Mouse (Mus musculus): Measurements from ENCODE around the gene Ccdc80.
A peak's percentile ranks its signal among the peaks of the same experiment; 100 is the strongest.

The Ccdc80 gene

GRCm38 (mm10) chr16:45117200-45117599 lies 24.0 kb downstream of the Ccdc80 start:
- no peak for DNase-seq (ENCODE audit: low read depth, low spot score)

- DNase-seq (ENCODE audit: low read depth, low spot score) = no peak
Measured at GRCm38 (mm10) chr16:45118760-45119159, 25.6 kb downstream of the Ccdc80 start.

GRCm38 (mm10) chr16:45120844-45121425 lies 27.7 kb downstream of the Ccdc80 start:
- no peak for DNase-seq (ENCODE audit: low read depth, low spot score)

DNA sequence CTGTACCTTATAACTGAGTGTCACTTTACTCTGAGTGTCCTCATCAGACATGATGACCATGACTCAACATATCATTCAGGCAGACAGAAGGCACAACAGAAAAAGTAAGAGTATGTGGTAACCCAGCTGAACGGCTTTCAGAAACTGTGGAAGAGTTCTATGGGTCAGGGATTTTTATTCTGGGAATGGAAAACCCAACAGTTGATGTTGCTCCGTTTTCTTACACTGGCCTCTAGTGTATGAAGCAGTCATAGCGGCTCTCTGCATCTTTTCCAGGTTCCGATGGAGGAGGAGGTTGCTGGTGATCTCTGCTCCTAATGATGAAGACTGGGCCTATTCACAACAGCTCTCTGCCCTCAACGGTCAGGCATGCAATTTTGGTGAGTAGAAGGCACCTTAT lies 29.4 kb downstream of the Ccdc80 start:
- peak; percentile 25 for DNase-seq (ENCODE audit: low read depth, low spot score)

DNA sequence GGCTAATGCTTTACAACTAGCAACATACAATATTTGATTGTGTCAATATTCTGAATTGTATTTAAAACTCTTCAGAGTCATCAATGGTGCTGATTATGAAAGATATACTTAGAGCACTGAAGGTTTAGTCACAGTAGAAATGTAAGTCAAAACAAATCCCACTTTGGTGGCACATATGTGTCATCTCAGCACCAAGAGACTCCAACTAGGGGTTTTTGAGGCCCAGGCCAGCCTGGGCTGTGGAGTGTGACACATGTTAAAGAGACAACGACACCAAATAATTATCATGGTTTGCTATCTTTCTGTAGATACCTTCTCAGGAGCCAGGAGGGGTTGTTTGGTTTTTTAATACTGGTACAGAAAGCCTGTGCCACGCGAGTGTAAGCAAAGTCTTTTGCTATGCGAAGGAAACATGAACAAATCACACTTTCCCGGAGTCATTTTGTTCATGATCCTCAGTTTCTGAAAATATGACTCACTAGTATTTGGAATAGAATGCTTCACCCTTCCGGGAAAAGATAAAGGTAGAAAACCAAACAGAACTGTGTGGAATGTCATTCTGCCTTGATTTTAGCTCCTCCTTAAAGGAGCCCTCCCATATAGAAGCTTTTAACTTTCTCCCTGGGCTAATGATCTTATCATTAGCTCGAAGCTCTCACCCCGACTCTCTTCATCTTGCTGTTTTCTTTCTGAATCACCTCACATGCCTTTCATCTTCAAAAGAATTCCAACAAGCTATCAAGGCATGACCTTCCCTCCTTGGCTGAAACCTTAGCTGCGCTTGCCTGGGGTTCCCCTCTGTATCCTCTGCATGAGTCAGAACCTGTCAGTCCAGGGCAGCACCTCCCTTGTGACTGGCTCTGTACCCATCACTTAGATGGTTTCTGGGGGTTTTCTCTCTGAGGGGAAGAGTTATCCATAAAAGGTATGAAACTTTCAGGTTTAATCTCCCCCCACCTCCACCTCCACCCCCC lies 31.3 kb downstream of the Ccdc80 start:
- no peak for DNase-seq (ENCODE audit: low read depth, low spot score)

DNA sequence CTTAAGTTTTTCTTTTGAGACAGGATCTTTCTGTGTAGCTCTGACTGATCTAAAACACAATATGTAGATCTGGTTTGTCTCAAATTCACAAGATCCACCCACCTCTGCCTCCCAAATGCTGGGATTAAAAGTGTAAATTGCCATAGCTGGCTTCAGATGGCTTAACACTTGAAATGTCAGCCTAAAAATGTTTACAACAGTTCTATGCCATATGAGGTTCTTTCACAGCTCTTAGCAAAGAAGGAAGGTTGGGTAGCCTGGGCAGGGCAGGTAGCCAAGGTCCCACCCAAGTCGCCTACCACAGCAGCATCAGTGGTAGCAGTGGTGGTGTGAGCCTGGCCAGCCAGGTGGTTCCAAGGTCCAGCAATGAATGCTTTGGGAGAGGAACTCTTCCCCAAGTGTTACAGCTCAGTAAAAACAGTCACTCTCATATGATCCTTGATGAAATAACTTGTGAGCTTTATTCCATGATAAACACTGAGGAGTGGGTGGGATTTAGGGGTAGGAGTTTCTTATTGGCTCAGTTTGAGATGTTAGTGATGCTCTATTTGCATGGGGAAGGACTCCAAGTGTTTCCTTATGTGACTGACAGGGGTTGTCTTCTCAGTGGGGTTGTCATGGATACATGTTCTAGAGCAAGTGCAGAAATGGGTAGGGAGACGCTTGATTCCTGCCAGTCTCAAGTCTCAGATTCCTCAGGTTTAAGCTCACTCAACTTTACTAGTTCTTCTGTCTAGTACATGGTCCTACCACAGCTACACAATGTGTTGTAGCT lies 34.9 kb downstream of the Ccdc80 start:
- DNase-seq (ENCODE audit: low read depth, low spot score) = no peak

GRCm38 (mm10) chr16:45141711-45142110 lies 48.5 kb downstream of the Ccdc80 start:
- no peak for DNase-seq (ENCODE audit: low read depth, low spot score)

DNA sequence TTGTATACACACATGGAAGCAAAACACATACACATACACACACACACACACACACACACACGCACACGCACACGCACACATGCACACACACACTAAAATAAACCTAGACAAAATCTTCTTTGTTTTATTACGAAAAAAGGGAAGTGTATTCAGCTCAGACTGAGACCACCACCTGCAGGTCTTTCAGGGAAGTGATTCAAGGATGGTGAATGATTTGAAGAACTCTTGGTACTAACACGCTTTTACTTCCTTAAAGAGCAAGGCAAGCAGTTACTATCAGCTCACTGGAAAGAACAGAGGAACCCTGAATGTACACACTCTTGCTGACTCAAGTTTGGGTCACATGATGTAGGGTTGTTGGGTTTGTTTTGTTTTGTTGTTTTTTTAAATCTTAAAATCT lies 49.4 kb downstream of the Ccdc80 start:
- no peak for DNase-seq (ENCODE audit: low read depth, low spot score)

DNA sequence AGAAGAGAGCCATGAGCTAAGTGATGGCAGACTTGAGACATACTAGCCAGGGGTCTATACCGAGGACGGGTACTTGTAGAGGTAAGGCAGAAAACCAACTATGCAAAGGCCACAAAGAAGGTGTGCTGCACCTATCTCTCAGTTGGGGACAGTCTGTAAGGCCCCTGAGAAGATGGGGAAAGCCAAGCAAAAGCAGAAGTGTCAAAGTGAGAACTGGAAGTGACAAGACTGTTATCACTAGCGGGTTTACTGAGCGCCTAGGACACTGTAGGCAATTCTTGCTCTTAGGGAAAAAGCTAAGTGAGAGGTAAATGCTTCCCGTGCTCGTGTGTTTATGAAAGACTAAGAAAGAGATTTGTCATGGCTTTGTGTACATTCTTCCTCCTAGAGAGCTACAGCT lies 51.9 kb downstream of the Ccdc80 start:
- no peak for DNase-seq (ENCODE audit: low read depth, low spot score)

GRCm38 (mm10) chr16:45148488-45149082 lies 55.4 kb downstream of the Ccdc80 start:
- DNase-seq (ENCODE audit: low read depth, low spot score) = no peak

GRCm38 (mm10) chr16:45154741-45155250 lies 61.6 kb downstream of the Ccdc80 start:
- DNase-seq (ENCODE audit: low read depth, low spot score) = no peak

GRCm38 (mm10) chr16:45158136-45158521 lies 64.9 kb downstream of the Ccdc80 start:
- DNase-seq (ENCODE audit: low read depth, low spot score) = peak; percentile 91

DNA sequence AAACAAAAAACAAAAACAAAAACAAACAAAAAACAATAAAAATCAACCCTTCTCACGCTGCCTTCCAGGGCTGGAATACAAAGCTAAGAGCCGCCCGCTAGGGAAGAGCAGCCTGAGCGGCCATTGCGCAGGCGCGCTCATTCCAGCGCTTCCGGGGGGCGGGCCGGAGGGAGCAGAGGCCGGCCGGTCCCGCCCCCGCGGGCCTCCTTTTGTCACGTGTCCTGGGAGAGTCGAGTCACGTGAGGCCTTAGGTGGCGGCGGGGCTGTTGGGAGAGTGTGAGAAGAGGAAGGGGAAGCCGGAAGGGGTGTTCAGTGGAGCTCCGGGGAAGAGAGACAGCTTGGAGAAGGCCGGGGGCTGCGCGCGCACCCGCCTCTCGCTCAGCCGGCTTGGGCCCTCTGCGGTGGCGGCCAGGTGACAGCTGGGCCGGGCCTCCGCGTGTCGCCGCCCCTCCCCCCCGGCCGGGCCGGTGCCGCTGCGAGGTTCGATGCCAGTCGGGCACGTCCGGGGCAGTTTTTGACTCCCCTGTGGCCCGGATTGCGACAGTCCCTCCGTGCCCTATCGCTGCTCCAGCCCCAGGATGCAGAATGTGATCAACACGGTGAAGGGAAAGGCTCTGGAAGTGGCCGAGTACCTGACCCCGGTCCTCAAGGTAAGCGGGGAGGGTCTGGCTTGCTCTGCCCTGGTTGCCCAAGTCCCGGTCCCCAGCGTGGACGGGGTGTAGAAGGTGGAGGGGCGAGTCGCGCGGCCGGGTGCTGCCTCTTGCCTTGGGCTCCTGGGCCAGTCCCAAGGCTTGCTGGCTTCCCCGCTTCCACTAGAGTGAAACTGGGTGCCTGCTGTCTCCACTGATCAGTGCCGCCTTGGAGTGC lies 65.6 kb downstream of the Ccdc80 start, which contains the start of the genes Slc35a5 and Atg3:
Gene Slc35a5 (minus strand): TSS at position 185 of the 867 bp plus-strand sequence.
Gene Atg3 (plus strand): TSS at position 264 of the 867 bp plus-strand sequence.
- peak; percentile 99 for DNase-seq (ENCODE audit: low read depth, low spot score)

DNA sequence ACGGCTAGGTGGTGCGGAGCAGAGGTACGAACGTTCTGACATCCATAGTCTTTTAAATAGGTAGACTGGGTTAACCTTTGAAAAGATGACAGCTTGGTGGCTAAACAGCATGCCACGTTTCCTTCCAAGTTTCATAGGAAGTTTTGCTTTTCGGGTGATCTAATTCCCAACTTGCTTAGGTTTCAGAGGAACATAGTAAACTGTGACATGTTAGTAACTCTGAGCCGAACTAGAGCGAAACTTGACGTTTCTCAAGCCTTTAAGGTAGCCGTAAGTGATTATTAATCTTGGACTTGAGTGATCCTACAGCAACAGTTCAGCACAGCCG lies 66.2 kb downstream of the Ccdc80 start:
- no peak for DNase-seq (ENCODE audit: low read depth, low spot score)
